Mouse (Mus musculus) kidney, postnatal 14 days (tissue): Measurements from ENCODE around the gene Tbx22.

Experiments used
- DNase-seq: peaks from one replicate; pipeline ENCODE4 v3.0.0; 2022; ENCODE audit warnings: mixed read lengths

Tbx22 gene

DNA sequence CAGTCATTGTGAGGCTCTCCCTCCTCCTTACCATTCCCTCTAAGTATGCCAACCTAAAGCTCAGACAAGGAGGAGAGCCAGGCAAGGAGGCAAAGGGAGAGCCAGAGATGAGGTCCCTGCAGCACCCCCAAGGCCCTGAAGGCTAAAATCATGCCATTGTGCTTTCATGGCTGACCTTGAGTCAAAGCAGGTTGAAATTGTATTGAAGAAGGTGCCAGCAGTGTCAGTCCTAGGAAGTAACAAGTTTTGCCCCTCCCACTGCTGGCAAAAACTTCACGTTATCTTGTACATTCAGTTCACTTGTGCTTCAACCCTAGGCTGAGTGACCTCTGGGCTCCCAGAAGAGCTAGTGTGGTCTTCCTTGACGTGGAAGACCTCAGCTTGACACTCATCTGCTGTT is at the start of gene Tbx22:
Gene Tbx22 (plus strand): TSS at position 301 of the 400 bp plus-strand sequence.
- DNase-seq = no peak

DNA sequence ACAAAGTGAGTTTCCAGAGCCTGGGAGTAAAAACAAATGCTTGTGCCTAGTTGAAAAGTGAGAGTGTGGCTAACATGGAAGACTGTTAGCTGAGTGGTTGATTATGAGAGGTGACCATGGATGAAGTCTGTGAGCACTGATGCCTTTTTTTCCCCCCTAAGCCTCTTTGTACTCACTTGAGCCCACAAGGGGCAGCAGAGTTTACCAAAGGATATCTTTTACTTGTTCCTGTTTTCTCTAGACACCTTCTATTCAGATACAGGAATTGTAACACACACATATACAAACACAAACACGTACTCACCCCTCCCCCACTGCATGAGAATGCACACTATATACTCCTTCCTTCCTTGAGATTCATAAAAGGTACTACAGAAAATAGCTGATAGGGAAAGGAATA is 913 bp downstream of the Tbx22 start:
- DNase-seq = no peak

GRCm38 (mm10) chrX:107679203-107679602 is 11.4 kb downstream of the Tbx22 start:
- peak; percentile 0 for DNase-seq

- DNase-seq = no peak
Measured at GRCm38 (mm10) chrX:107708584-107708983, 40.8 kb downstream of the Tbx22 start.

GRCm38 (mm10) chrX:107723541-107723940 is 55.8 kb downstream of the Tbx22 start:
- no peak for DNase-seq
